Mouse (Mus musculus) left cerebral cortex, postnatal 25 days (tissue): ENCODE results near the gene Tmc8. TPM values are rescaled to one million over a fixed set of nuclear protein-coding genes. Genes with fewer than 3 reads are reported as not detected.

ENCODE experiments used
- DNase-seq, 2 experiments: peaks; one replicate each; pipeline ENCODE4 v3.0.0; 2022; ENCODE audit warnings: low spot score in 2 of 2, mixed read lengths in 1 of 2
- intact Hi-C: fragments of 180-260 bp; cut with DNase I; formaldehyde crosslinking; loops from one replicate; pipeline ENCODE4 v1.15.1; 2025
- total RNA-seq, 2 experiments: library from RNA; stranded (reverse); gene quantifications; 2 replicates each; pipeline ENCODE4 v1.2.3; 2021

Gene Tmc8
- total RNA-seq, result 1 to 10 TPM in 1 of 2 experiments, under 1 TPM in 1; 0.60 to 1.1 TPM

GRCm38 (mm10) chr11:117781993-117782704, at the start of gene Tmc8, which contains the start of gene Tmc6:
Gene Tmc8, plus strand, starts transcription at chr11:117782076.
Gene Tmc6, minus strand, starts transcription at chr11:117782198.
- intact Hi-C loops, result no loop called here
- no peak for DNase-seq

- intact Hi-C loops, result no loop called here
- no peak for DNase-seq
Measured at GRCm38 (mm10) chr11:117736037-117736689, 45.7 kb upstream of the Tmc8 start.

GRCm38 (mm10) chr11:117738123-117738522, 43.8 kb upstream of the Tmc8 start:
- DNase-seq, result no peak
- intact Hi-C loops, result no loop called here

- DNase-seq, result no peak
- intact Hi-C loops, result no loop called here
Measured at GRCm38 (mm10) chr11:117741128-117741527, 40.7 kb upstream of the Tmc8 start.

- peak in 1 of 2 experiments; percentile 66 for DNase-seq
Measured at GRCm38 (mm10) chr11:117742243-117742642, 39.6 kb upstream of the Tmc8 start.

GRCm38 (mm10) chr11:117742715-117743114, 39.2 kb upstream of the Tmc8 start:
- no peak for DNase-seq
- intact Hi-C loops, result no loop called here

More at GRCm38 (mm10) chr11:117742243-117742642, 39.6 kb upstream of the Tmc8 start:
- intact Hi-C loops, result no loop called here

GRCm38 (mm10) chr11:117743454-117744030, 38.3 kb upstream of the Tmc8 start:
- DNase-seq, result no peak
- intact Hi-C loops, result no loop called here

GRCm38 (mm10) chr11:117748628-117749027, 33.2 kb upstream of the Tmc8 start:
- DNase-seq, result no peak
- intact Hi-C loops, result no loop called here

GRCm38 (mm10) chr11:117749414-117749813, 32.5 kb upstream of the Tmc8 start:
- DNase-seq, result peak; percentile 63 to 86

GRCm38 (mm10) chr11:117751544-117751943, 30.3 kb upstream of the Tmc8 start:
- intact Hi-C loops, result no loop called here
- no peak for DNase-seq

More at GRCm38 (mm10) chr11:117749414-117749813, 32.5 kb upstream of the Tmc8 start:
- intact Hi-C loops, result no loop called here

GRCm38 (mm10) chr11:117755891-117756290, 26.0 kb upstream of the Tmc8 start:
- intact Hi-C loops, result no loop called here
- no peak for DNase-seq

- intact Hi-C loops, result no loop called here
Measured at GRCm38 (mm10) chr11:117759267-117759666, 22.6 kb upstream of the Tmc8 start.

GRCm38 (mm10) chr11:117760374-117761119, 21.3 kb upstream of the Tmc8 start:
- DNase-seq, result peak in 1 of 2 experiments; percentile 62

More at GRCm38 (mm10) chr11:117759267-117759666, 22.6 kb upstream of the Tmc8 start:
- DNase-seq, result no peak

GRCm38 (mm10) chr11:117761801-117762200, 20.1 kb upstream of the Tmc8 start:
- intact Hi-C loops, result no loop called here
- no peak for DNase-seq

More at GRCm38 (mm10) chr11:117760374-117761119, 21.3 kb upstream of the Tmc8 start:
- intact Hi-C loops, result no loop called here

GRCm38 (mm10) chr11:117762246-117762645, 19.6 kb upstream of the Tmc8 start:
- DNase-seq, result no peak
- intact Hi-C loops, result no loop called here

GRCm38 (mm10) chr11:117764319-117764718, 17.6 kb upstream of the Tmc8 start:
- no peak for DNase-seq
- intact Hi-C loops, result no loop called here

GRCm38 (mm10) chr11:117765361-117765760, 16.5 kb upstream of the Tmc8 start:
- DNase-seq, result no peak
- intact Hi-C loops, result no loop called here

- DNase-seq, result peak in 1 of 2 experiments; percentile 76
- intact Hi-C loops, result no loop called here
Measured at GRCm38 (mm10) chr11:117766275-117766674, 15.6 kb upstream of the Tmc8 start.

GRCm38 (mm10) chr11:117768725-117769682, 12.9 kb upstream of the Tmc8 start:
- intact Hi-C loops, result no loop called here
- DNase-seq, result no peak
